Mouse (Mus musculus) c-Kit-negative CD71-positive TER-119-positive erythroid progenitor cells, embryonic 14.5 days (primary cell): ENCODE measurements around the gene Catsperg1.

Experiments used
- DNase-seq: peaks from one replicate; pipeline ENCODE4 v3.0.0-alpha.2; 2013; ENCODE audit warnings: low read depth, low spot score

The Catsperg1 gene

DNA sequence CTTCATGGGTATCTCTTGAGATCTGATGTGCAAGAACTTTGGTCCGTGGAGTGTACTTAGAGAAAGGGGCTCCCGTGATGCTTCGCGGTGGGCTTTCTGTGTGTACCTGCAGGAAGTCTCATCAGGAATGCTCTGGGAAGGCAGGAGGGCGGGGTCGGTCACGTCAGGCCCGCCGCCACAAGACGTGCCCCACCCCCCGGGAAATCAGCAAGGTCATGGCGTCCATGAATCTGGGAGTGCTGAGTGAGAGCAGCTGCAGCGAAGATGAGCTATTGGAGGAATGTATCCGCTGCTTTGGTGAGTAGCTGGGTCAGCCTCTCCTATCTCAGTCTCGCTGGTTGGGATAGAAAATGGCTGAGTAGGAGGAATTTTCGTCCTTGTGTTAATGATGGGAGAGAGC is 76.4 kb downstream of the Catsperg1 start:
- no peak for DNase-seq

GRCm38 (mm10) chr7:29134693-29135386 is 79.0 kb downstream of the Catsperg1 start, which contains the start of gene Rasgrp4:
Rasgrp4 (plus strand) TSS chr7:29134851.
- no peak for DNase-seq

GRCm38 (mm10) chr7:29134230-29134629 is 79.6 kb downstream of the Catsperg1 start:
- DNase-seq: no peak
